Mouse (Mus musculus) ES-Bruce4 (cell line): Measurements from ENCODE around the gene Casc3. TPM values are rescaled to one million over a fixed set of nuclear protein-coding genes. Genes with fewer than 3 reads are reported as not detected.

Experiments used
- H3K27ac ChIP-seq: 2 replicates; pipeline ENCODE4 v1.5.1; 2012; ENCODE audit warnings: low read length, inconsistent platforms; ENCODE audit not compliant: insufficient read depth
- H3K27me3 ChIP-seq: 2 replicates; pipeline ENCODE4 v1.6.1; 2012; ENCODE audit warnings: mild to moderate bottlenecking, low read length, inconsistent platforms; ENCODE audit not compliant: control insufficient read depth, poor library complexity, insufficient read depth, severe bottlenecking
- H3K36me3 ChIP-seq: 2 replicates; pipeline ENCODE4 v1.6.1; 2012; ENCODE audit warnings: inconsistent platforms, mild to moderate bottlenecking, low read length, moderate library complexity; ENCODE audit not compliant: control insufficient read depth, poor library complexity, insufficient read depth, severe bottlenecking
- H3K4me1 ChIP-seq: one replicate; pipeline ENCODE4 v1.8.1; 2011; ENCODE audit warnings: low read length; ENCODE audit not compliant: control insufficient read depth, insufficient read depth
- H3K4me3 ChIP-seq: 2 replicates; pipeline ENCODE4 v1.5.1; 2011; ENCODE audit warnings: low read depth, mild to moderate bottlenecking, low read length
- H3K9ac ChIP-seq: 2 replicates; pipeline ENCODE4 v1.6.1; 2012; ENCODE audit warnings: low read depth, mild to moderate bottlenecking, inconsistent platforms; ENCODE audit not compliant: poor library complexity, severe bottlenecking
- H3K9me3 ChIP-seq: replicated peaks from 2 replicates; pipeline ENCODE4 v1.6.1; 2012; ENCODE audit warnings: mild to moderate bottlenecking, low read length, inconsistent platforms; ENCODE audit not compliant: control insufficient read depth, poor library complexity, insufficient read depth, severe bottlenecking
- CTCF ChIP-seq: IDR thresholded peaks from one replicate; pipeline ENCODE4 v1.8.1; 2011; ENCODE audit warnings: low read depth, low read length
- EP300 ChIP-seq: IDR thresholded peaks from 2 replicates; pipeline ENCODE4 v1.6.1; 2011; ENCODE audit warnings: low read depth, low read length; ENCODE audit not compliant: insufficient read depth
- POLR2A ChIP-seq: IDR thresholded peaks from one replicate; pipeline ENCODE4 v1.8.1; 2011; ENCODE audit warnings: low read length; ENCODE audit not compliant: insufficient read depth
- polyA plus RNA-seq: library from polyadenylated mRNA; stranded (reverse); fragments of >200 nt; gene quantifications from 2 replicates; pipeline ENCODE4 v1.2.4, GENCODE M21; 2011; ENCODE audit warnings: low read depth; ENCODE audit not compliant: missing spikeins, insufficient read depth, insufficient read length

The Casc3 gene
- polyA plus RNA-seq, 1 experiment: 55.0 TPM

- H3K9ac ChIP-seq: peak overlapping the region; percentile 52
- no peaks in the 10 kb centered on the region for H3K27me3 ChIP-seq
- TF ChIP-seq EP300 (no peak), POLR2A (no peak), CTCF (no peak)
- H3K27ac ChIP-seq: peak overlapping the region; percentile 91
- peaks cover 3% of the 10 kb centered on the region for H3K4me1 ChIP-seq
- H3K4me3 ChIP-seq: 0 out of 2 replicates have a peak overlapping the region, but pooled peaks have one; percentile 9
- H3K36me3 ChIP-seq: no peaks in the 10 kb centered on the region
- H3K9me3 ChIP-seq: no peaks in the 10 kb centered on the region
Measured at GRCm38 (mm10) chr11:98776052-98776764, 28.5 kb upstream of the Casc3 start.

GRCm38 (mm10) chr11:98776843-98777590 lies 27.7 kb upstream of the Casc3 start:
- Histone ChIP-seq H3K4me1 (peaks cover 4% of the 10 kb centered on the region), H3K9ac (peak overlapping the region; percentile 52), H3K27ac (peak overlapping the region; percentile 91), H3K4me3 (peak overlapping the region; percentile 17), H3K27me3 (no peaks in the 10 kb centered on the region), H3K9me3 (no peaks in the 10 kb centered on the region), H3K36me3 (no peaks in the 10 kb centered on the region)
- TF ChIP-seq CTCF: no peak
- TF ChIP-seq POLR2A: peak; percentile 94
- TF ChIP-seq EP300: no peak

GRCm38 (mm10) chr11:98777888-98778287 lies 26.8 kb upstream of the Casc3 start:
- Histone ChIP-seq H3K4me1 (peaks cover 8% of the 10 kb centered on the region), H3K4me3 (no peak overlapping the region), H3K36me3 (no peaks in the 10 kb centered on the region), H3K27me3 (no peaks in the 10 kb centered on the region), H3K27ac (no peak overlapping the region), H3K9ac (no peak overlapping the region), H3K9me3 (no peaks in the 10 kb centered on the region)
- no peak for TF ChIP-seq EP300
- TF ChIP-seq CTCF: no peak
- no peak for TF ChIP-seq POLR2A

- Histone ChIP-seq H3K9me3 (no peaks in the 10 kb centered on the region), H3K27ac (no peak overlapping the region), H3K27me3 (no peaks in the 10 kb centered on the region), H3K36me3 (no peaks in the 10 kb centered on the region), H3K4me1 (peaks cover 7% of the 10 kb centered on the region), H3K9ac (no peak overlapping the region), H3K4me3 (no peak overlapping the region)
- TF ChIP-seq CTCF: no peak
- TF ChIP-seq POLR2A: no peak
- no peak for TF ChIP-seq EP300
Measured at GRCm38 (mm10) chr11:98781851-98782512, 22.7 kb upstream of the Casc3 start.

GRCm38 (mm10) chr11:98782651-98783235 lies 22.0 kb upstream of the Casc3 start:
- Histone ChIP-seq H3K36me3 (no peaks in the 10 kb centered on the region), H3K27ac (peak overlapping the region; percentile 15; the same call in 1 of the 2 replicates), H3K4me1 (peaks cover 8% of the 10 kb centered on the region), H3K4me3 (peak overlapping the region; percentile 7), H3K9ac (peak overlapping the region; percentile 5), H3K9me3 (no peaks in the 10 kb centered on the region), H3K27me3 (no peaks in the 10 kb centered on the region)
- TF ChIP-seq CTCF: no peak
- TF ChIP-seq POLR2A: no peak
- no peak for TF ChIP-seq EP300

- Histone ChIP-seq H3K4me1 (peaks cover 8% of the 10 kb centered on the region), H3K9me3 (no peaks in the 10 kb centered on the region), H3K36me3 (no peaks in the 10 kb centered on the region), H3K27ac (peak overlapping the region; percentile 15; the same call in 1 of the 2 replicates), H3K27me3 (no peaks in the 10 kb centered on the region), H3K4me3 (peak overlapping the region; percentile 7), H3K9ac (peak overlapping the region; percentile 5)
- TF ChIP-seq CTCF: no peak
- no peak for TF ChIP-seq EP300
- TF ChIP-seq POLR2A: no peak
Measured at GRCm38 (mm10) chr11:98783236-98783696, 21.4 kb upstream of the Casc3 start.
